Mouse (Mus musculus) thymus, adult 2 months (tissue): Measurements from ENCODE around the gene Tbk1.

Experiments used
- CTCF ChIP-seq: fragments of 200-500 bp; IDR thresholded peaks from 2 replicates; pipeline ENCODE4 v1.5.1; 2012; ENCODE audit warnings: mild to moderate bottlenecking, control low read depth, low read length, moderate library complexity, borderline replicate concordance; ENCODE audit not compliant: control insufficient read depth, poor library complexity, insufficient read depth; ENCODE audit errors: extremely low read depth
- POLR2A ChIP-seq: fragments of 200-500 bp; IDR thresholded peaks from 2 replicates; pipeline ENCODE4 v1.6.1; 2012; ENCODE audit warnings: mild to moderate bottlenecking, low read length, control low read depth, moderate library complexity; ENCODE audit not compliant: control insufficient read depth, poor library complexity, insufficient read depth; ENCODE audit errors: extremely low read depth

DNA sequence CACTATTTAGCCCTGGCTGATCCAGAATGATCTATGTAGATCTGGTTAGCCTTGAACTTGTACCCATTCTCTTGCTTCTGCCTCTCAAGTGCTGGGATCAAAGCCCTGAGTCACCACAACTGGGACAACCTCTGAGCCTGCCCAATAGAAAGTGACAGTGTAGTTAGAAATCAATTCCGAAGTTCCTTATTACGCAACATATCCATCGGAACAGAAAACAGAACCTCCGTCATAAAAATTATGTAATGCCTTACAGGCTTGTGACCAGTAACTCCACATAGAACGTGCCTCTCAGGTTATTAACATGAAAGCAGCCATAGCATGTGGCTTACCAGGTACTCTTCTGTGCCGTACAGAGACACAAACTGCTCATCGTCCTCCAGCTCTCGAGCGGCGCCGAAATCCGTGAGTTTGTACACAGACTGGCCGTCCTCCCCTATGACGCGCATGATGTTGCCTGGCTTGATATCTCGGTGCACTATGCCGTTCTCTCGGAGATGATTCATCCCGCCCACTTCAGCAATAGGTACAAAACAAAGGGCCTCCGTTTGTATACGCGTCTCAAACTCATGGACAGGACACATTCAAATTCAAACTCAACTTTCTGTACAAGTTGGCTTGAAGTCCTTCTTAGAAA, 15.0 kb downstream of the Tbk1 start:
- no peak for TF ChIP-seq CTCF
- TF ChIP-seq POLR2A, result no peak
